Mouse (Mus musculus): ENCODE measurements at regions not wholly inside any gene's neighbourhood (a gene's known extent, or its start where the extent isn't known, plus 50 kb on each side); places are given as distances from the start of the nearest gene placed in this dataset.

DNA sequence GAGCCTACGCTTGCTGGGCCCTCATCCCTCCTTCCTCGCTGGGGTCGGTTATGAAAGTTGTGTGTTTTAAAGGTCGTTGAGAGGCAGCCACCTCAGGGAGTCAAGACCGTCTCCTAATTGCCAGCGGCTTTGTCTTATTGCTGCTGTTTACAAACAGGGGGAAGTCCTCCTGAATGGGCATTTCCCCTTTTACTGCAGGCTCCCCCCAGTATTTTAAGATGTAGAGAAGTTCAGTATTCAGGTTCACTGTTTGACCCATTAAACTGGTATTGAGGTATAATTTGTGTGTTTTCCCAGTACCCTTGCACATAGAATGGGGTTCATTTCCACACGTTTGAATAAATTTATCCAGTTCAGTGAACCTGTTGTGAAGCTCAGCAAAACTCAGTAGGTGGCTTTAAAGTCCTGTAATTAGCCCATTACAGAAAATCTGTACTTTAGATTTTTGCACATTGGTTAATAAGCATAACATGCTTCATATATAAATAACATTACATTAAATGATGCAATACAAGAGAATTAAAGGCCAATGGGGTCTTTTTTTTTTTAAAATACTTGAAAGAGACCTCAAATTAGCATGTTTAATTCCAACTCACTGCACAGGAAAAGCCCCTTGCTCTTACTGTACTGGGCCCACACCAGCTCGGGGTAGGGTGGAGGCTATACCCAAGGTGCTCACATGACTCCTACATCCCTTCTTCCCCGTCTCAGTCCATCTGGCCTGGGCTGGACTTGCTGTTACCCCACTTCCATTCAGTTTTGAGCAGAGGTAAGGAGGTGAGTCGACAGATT, 63.7 kb downstream of the Nkx2-1 start:
- no peak for DNase-seq (ENCODE audit: low spot score)

DNA sequence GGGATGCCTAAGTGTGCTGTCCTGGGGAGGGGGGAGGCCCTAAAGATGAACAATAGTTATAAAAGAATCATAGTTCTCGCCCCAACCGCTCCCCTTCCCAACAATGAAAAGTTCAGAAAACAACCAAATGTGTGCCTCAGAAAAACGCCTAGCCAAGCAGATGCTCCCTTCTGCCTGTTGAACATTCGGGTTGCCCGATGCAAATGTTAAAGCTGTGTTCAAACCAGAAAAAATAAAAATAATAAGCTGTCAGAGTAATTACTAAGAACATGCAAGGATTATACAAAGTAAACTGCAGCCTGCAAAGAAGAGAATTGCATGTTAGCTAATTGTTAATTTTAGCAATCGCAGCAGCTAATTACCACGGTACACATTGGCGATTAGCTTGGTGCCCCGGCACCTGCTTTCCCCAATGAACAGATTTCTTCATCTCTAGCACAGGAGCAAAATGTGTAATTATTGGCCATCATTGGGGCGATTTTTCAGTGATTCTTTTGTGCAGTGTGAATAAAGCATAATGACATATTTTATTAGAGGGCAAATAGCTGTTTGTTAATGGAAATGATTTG, 65.7 kb downstream of the Nkx2-1 start:
- no peak for DNase-seq (ENCODE audit: low spot score)

DNA sequence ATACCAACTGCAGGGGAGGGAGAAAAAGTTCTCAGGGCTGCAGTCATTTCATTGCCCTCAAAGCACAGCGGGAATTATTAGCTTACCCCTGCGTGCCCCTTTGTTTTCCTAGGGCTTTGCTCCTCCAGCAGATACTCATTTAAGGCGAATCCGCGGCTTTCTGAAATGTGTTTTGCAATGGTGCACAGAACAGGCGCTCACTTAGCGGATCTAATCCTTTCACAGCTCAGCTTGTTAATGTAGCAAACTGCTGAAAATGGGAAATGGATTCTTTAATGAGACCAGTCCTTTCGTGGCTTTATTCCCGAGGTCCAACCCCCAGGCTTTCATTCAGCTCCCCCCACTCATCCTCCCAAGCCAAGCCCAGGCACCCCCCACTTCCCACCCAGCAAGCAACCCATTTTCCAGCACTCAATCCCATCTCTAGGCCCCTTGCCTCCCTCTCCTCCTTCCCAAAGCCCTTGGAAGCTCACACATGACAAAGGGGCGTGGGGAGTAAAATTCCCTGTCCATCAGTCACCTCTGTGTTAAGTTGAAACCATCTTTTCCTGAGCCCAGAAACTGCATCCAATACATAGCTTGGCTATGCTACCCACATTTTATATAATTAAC, 77.1 kb downstream of the Nkx2-1 start:
- no peak for DNase-seq (ENCODE audit: low spot score)

DNA sequence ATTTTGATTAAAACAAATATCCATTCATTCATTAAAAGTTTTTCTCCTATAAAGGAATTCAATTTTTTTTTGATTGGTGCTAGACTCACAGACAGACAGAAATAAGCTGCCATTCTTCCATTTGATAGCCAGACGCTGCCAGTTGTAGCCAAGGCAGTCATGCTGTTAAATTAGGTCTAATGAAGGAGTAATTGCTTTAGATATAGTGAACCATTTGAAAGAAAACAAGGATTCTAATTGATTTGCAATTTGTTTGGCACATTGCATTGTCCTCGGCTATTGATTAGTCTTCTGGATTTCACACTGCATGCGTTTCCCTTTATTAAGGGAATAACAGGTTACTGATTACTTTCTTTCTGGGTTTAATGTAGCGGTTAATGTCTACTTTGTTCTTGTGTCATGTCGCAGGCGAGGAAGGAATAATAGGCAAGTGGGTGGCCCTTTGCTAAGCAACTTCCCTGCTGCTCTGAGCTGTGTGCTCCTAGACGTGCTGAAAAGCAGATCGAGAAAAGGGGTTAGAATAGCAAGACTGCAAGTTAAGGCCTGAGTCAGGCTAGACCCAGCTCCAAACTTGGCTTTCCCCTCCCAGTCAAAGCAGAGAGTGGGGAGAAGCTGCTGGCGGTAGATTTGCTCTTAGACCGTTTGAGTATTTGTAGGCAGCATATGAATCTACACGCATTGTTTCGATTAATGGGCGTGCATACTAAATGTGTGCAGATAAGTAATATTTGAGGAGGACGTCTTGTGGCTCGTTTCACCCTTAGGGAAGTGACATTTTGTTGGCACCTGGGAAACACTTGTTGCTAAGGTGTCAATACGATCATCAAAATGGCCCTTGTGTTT, 77.8 kb downstream of the Nkx2-1 start:
- no peak for DNase-seq (ENCODE audit: low spot score)

DNA sequence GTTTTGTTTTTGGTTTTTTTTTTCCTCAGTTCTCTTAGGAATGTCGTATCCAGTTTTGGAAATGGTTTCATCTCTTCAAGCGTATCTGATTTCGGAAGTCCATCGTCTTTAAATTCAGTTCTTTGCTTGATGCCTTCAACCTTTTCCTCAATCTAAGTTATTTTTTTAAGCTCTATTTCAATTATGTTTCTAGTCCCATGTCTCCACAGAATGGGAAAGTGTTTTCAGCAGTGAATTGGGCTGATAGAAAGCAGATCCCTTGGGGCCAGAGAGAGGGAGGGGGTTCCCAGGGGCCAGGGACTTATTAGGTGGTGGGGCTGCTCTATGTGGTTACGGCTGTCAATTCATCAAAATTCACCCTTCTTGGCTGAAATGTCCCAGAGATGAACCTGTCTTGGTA, 78.8 kb downstream of the Nkx2-1 start:
- DNase-seq (ENCODE audit: low spot score), result no peak

DNA sequence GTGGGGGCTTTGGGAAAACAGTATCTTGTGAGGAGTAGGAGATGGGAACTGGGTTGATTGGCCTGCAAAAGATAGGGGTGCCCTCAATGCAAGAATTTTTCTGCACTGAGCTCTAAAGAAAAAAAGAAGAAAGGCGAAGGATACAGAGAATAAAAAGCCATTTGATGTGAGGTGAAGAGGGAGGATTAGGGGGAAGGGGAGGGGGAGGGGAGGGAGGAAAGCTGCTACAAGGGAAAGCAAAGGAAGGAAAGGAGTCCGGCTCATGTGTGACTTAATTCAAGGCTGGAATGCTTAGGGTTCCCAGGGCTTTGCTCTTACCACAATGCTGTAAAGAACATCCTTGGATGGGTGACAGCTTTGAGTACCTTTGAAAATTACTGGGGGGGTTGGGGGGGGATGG, 79.4 kb downstream of the Nkx2-1 start:
- no peak for DNase-seq (ENCODE audit: low spot score)

DNA sequence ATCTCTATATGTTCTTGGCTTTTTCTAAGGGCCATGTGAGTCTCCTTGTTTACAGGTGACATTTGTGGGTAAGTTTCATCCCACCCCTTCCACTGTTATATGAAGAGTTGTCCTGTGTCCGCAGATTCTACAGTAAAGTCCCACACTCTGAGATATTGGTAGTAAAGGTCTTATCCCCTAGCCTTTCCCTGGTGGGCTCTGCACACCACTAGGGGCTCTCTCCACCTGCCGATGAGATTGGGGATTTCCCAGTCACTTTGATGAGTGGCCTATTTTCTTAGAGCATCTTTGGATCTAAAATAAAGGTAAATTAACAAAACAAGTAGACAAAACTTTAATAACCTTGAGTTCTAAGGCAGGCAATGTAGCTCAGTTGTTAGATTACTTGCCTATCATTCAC, 86.4 kb downstream of the Nkx2-1 start:
- no peak for DNase-seq (ENCODE audit: low spot score)

DNA sequence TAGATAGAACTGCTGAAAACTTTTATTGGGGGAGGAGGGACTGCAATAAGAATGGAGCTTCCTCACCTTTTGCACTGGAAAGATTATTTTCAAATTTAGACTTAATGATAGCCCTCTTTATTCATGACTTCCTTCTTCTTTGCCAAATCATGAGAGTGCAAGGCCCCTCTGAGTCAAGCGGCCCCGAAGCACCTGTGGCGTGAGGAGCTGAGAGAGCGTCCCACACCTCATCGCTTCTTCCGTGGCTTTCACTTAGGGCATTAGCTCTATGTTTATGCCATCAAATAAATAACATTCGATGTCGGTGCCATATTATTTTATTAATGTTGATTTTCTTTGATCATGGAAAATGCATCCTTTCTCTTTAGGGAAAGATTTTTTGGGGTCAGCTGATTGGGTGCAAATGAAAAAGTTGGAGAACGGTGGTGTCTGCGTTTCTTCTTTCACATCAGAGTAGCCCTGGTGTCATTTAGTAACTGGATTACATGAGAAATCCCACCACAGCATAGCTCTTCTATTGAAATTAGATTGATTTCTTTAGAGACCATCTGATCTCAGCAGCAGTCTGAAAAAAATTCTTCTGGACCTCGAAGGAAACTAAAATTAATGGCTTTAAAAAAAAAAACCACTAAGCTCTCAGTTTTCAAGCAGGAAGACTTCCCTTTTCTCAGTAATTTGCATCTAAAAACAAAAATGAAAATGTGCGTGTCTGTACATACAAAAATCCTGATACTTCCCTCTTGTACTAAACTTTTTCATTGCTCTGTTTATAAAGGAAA, 87.7 kb downstream of the Nkx2-1 start:
- no peak for DNase-seq (ENCODE audit: low spot score)

DNA sequence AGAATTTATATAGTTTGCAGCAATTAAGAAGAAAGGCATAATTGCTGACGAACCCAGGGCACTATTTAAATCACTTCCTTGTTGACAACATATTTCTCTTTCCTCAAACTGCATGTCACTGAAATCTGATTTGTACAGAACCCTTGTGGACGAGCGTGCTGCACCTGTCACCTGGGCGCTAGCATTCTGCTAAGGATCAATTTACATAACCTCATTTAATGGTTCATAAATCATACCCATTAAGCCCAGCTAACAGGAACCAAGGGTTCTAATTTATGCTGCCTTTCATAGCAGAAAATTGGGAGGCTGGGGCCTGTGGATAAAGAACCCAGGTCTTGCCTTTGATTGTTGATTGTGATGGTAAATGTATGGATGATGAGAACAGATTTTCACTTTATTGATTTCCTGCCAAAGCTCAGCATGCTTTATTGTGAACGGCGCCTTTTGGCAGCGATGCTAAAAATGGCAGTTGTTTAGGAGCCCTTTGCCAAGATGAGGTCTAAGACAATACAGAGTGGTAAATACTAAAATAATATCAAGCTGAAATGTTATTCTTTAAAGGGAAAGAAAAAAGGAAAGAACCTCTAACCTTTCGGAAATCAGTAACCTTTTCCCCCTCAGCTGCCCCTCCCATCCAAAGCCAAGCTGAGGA, 95.4 kb downstream of the Nkx2-1 start:
- DNase-seq (ENCODE audit: low spot score), result no peak

DNA sequence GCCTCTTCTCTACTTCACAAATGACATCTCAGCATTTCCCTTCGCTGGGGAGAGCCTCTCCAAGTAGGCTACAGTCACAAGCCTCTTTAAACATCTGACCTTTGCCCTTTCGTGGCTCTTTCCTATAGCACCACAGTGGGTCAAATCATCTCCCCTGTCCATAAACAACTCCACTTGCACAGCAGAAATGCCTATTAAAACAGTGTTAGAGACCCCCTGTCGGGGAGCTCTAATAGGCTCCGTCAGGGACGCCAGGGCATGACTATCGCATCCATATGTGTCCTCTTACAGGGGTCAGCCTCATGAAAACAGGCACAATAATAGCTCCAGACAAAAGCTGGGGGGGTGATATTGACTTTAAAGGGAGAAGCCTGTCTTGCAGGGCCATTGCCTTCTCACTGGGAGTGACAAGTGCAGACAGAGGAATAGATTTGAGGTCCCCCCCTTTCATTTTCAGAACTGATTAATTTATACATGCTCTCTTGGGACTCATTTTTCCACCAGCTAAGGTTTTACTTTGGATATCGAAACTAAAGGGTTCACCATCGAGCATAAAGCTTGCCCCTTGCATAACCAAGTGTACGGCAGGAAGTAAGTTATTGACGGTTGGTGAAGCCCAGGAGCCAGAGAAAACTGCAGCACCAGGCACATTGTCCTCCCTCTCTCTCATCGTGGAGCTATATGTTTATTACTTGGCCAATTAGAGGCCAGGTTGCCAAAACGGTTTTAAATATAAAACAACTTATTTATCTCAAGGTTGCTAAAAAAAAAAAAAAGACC, 94.6 kb upstream of the Mbip start:
- no peak for DNase-seq (ENCODE audit: low spot score)

DNA sequence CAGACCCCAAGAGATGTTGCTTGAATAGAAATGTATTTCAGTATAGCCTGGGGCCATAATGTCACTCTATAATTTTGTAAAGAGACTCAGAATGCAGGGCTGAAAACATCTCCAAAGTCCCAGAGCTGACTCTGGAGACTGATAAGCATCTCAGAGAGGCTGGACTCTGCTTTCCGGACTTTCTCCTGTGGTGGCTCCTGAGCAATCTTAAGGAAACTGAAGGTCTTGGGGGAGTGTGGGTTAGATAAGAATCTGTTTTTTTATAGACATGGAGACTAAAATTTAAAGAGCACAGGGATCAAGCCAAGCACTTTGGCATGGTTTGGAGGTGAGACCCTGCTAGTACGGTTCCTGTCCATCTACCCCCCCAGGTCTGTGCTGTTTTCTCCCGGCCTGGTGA, 92.7 kb upstream of the Mbip start:
- DNase-seq (ENCODE audit: low spot score), result no peak

DNA sequence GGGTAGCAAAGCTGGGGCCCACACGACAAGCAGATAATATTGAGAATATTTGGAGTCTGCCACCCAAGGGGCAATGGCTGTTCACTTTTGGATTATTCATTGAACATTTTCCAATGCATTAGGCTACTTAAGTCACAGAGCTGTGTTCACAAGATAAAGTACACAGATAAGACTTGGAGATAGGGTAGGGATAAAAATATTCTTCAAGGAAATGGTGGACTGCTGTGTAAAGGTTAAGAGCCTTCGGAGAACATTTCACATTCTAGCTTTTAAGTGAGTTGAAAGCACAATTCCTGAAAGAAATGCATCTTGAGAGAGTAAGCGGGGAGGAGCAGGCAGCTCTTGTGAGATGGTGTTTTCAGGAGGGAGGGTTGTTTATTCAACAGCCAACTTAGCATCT, 92.3 kb upstream of the Mbip start:
- DNase-seq (ENCODE audit: low spot score), result no peak

DNA sequence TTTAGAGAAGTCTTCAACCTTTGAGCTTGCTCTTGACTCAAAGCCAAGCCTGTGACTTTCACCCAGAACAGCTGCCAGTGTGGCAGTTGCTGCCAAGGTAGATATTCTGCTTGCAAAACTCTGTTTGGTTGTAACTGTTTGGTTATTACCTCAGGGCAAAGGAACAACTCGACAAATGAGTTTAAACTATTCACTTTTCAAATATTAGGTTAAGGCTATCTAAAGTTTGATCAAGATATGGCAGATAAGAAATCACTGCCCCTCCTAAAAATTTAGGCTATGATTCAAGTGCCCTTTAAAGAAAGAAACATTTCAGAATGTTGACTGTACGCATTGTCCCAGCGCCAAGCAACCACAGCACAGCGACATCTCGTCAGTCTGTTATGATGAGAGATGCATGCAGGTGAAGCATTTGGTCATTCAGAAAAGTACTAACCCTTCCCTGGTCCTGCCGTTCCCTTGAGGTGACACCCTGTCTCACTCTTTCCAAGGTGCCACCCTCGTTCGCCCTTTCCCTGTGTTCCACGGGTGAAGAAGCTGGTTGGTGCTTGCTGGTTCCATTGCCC, 81.1 kb upstream of the Mbip start:
- no peak for DNase-seq (ENCODE audit: low spot score)

DNA sequence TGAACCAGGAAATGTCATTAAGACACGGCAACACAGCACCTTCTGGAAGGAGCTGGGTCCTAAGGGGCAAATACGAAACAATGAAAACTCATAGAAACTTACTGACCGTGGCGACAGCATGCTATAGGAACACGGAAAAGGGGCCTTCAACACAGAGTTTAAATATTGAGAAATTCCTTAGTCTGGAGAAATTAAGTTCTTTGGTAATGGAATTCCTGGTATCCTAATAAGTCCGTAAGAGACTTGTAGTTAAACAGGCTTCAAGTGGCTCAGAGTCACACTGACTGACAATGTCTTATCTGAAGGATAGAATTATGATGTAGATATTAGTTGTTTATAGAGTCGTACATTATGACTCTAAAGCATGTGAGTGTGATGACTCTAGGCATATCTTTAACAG, 70.4 kb upstream of the Mbip start:
- no peak for DNase-seq (ENCODE audit: low spot score)

DNA sequence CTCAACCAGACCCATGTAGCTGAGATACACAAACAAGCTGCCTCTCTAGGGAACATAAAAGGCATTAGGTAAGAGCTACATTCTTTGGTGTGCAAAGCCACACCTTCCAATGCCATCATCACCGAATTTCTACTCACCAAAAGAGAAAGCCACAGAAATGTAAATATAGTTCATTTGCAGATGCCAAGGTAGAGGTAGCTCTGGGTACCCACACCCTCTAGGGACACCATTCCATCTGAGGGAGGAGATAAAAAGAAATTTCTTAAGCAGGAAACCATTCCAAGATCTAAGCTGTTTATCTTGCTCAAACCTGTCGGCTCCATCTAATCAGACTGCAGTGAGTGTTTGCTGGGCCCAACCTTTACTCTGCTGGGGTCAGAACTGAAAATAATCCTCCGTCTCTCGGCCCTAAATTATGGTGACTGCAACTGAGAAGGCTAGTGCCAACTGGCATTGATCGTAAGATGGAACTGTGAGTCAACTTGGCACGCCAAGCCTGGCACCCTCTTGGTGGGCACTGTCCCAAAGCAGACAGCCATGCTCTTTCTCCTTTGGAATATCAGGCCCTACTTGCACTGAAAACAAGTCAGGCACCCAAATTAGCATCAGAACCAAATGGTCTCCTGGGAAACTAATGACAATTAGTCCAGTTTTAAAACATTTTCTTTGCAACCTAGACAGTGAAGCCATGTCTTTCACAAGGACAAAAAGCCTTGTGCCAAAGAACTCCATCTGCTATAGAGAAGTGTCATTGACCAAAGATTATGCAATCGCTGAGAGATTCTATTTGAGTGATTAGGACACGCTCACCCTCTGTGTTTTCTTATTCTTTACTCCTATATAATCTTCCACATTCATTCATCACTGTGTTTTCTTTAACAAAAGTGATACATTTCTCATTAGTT, 69.4 kb upstream of the Mbip start:
- DNase-seq (ENCODE audit: low spot score), result no peak

DNA sequence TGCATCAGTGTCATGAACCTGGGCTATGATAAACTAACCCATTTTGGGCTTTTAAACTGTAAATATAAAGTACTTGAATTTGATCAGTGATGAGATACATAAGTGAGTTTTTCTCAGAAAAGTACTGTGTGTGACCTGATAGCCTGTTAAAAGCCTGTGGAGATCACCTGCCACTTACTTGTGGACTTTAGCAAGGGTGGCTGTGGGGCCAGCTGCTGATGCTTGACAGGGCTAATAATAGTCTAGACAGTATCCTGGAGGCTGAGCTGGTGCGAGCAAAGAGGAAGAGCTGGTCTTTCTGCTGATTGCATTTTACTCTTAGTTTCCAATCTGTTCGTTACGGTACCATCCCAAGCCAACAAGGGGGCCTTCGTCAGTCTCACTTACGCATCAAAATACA, 60.0 kb upstream of the Mbip start:
- DNase-seq (ENCODE audit: low spot score), result no peak

DNA sequence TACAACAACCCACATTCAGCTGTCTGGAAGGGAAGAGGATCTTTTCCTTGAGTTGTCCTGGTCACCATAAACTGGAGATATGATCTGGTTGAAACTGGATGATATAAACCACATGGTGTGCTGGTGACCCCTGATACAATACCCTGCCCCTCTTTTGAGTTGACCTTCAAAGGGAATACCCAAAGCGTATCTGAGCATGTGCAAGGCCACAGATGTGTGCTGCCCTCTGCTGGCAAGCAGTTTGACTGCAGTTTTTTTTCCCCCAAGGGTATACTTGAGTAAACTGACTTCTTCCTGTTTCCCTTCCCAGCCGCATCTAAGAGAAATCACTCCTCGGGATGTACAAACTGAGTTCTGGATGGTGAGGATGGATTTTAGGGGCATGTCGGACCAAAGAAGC, 59.1 kb upstream of the Mbip start:
- DNase-seq (ENCODE audit: low spot score), result peak; percentile 73

DNA sequence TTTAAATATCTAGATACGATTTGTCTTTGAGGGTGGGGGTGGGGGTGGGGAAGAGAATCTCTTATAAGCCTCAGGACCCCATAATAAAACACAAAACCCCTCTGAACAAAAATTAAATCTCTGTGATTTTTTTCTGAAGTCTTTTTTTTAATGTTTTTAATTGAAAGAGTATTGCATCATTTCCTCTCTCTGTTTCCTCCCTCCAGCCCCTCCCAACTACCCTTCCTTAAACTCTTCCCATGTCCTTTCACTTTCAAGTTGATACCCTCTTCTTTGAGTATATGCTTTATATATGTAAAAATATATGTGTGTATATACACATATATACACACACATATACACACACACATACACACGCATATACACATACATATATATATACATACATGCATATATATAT, 58.6 kb upstream of the Mbip start:
- DNase-seq (ENCODE audit: low spot score), result no peak

DNA sequence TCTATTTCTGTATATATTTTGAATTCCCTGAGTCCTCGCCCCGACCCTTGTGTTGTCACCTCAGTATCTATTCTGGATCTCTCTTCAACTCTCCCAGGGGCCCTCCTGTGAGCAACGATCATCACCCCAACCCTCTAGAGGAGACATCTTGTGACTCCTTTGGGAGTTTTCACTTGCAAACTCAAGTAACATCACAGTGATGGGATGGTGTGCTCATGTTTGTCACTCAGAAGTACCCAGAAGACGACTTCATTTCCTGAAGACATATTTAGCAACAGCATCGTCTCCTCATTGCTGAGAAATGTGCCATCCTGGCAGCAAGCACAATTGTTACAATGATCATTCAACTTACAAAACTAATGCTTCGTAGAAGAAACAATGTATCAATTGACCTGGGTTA, 57.9 kb upstream of the Mbip start:
- DNase-seq (ENCODE audit: low spot score), result no peak

All from testis, postnatal 10 days (tissue).